Mouse (Mus musculus) frontal cortex, adult 2 months (tissue): ENCODE data around the gene Yif1a. TPM values are rescaled to one million over a fixed set of nuclear protein-coding genes. Genes with fewer than 3 reads are reported as not detected.

Experiments used
- DNase-seq, 2 experiments: peaks; one replicate each; pipeline ENCODE4 v3.0.0; 2022; ENCODE audit warnings: low spot score in 1 of 2; ENCODE audit errors: extremely low spot score in 1 of 2
- polyA plus RNA-seq: library from polyadenylated mRNA; depleted of rRNA; stranded (reverse); fragments of >200 nt; gene quantifications from 2 replicates; pipeline ENCODE4 v1.2.3, GENCODE M21; 2012

Gene Yif1a
- polyA plus RNA-seq, 1 experiment = 45.1 TPM

DNA sequence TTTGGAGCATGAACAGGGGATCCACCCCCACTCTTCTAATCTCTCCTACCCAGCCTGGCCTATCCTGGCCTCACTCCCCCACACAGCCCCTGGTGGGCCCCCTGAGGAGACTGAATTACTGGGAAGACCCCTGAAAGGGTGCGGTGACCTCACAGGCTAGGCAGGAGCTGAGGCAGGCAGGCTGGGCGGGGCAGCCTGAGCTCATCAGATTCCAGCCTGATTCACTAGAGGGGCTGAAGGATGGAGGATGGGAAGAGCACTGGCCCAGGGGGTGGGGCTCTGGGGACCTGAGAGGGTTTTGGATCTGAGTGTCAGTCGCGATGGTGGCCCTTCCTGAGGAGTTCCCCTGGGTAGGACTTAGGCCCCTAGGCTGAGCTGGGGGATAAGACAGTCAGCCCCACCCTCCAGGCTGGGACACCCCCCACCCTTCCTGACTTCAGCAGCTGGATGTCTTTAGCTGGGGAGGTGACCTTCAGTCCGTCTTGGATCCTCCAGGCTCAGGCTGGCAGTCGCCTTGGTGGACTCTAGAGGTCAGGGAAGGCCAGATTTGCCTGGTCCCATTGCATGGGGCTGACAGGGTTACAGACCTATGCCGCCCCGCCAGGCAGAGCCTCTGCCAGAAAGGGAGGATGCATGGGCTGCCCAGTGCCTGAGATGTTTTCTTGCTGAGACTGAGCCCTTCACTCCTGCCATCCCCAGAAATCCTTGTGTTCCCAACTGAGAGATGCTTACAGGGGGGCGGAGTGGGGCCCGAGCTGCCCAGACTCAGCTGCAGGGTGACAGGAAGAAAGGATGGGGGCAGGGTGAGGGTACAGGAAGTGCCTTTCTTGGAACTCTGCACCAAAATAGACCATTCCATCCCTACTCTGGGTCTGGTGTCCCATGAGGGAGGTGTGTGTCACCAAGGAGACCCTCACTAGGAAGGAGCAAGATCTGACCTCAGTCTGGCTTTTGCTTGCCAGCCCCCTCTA, 29.3 kb upstream of the Yif1a start:
- DNase-seq = no peak

DNA sequence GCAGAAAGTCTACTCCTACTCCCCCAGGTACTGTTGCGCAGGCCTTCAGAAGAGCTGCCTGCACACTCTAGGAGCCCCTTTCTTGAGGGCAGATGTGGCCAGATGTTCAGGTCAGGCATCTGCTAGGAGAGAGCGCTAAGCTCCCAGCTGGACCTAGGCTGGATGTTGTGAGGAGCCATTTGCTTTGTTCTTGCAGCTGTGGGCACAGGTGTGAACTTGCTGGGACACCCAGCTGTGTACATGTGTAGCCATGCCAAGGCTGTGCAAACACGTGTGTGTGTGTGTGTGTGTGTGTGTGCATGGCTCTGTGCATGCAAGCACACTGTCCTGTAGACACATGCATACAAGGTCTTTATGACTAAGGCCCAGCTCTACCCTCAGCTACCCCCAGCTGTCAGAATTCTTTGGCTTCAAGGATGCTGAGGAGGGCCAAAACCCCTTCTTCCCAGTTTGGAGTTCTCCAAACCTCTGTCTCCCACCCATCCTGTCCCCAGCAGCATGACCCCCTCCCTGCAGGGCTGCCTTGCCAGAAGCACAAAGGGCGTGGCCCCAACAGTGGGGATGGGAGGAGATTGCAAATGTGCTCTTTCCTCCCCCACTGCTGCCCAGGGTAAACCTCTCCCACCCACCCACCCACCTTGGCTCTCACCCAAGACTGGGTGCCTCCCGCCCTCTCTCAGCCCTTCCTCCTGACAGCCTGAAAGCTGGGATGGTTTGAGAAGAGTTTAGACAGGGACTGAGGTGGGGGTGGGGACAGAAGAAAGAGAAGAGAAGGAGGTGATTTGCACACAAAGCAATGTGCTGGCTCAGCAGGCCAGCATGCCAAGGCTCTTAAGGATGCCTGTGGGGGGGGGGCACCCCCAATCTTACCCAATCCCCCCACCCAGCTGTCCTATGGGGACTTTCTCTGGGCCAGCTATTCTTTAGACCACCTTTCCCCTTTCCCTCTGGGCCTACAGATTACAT, 27.7 kb upstream of the Yif1a start:
- no peak for DNase-seq

DNA sequence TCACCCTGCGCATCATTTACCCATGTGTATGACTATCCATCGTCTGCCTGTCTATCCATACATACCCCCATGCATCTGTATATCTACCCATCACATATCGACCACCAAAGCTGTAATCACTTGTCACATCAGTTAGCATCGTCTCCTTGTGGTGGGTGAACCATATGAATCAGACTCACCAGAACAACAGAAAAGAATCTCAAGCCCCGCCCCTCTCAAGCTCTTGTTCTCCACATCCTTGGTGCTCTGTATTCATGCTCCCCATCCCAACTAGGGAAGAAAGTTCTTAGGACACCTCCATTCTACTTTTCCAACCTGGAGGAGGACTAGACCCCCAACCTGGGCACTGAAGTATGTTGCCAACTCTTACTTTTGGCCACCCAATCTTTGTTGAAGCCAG, 26.3 kb upstream of the Yif1a start:
- DNase-seq = no peak

DNA sequence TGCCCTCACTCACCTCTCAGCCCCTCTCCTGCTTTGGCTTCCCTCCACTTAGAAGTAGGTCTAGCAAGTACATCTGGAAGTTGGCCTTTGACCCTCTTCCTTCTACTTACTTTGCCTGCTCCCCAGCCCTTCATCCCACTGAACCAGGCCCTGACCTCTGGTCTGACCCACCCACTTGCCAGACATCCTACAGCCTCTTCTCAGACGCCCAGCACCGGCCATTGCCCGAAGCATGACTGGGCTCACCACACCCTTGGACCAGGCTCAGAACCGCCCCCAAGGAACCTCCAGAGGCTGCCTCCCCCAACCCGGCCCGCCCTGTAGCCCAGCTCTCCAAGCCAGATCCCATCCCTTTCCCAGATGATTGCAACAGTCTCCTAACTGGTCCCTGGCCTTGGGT, 25.9 kb upstream of the Yif1a start:
- no peak for DNase-seq

DNA sequence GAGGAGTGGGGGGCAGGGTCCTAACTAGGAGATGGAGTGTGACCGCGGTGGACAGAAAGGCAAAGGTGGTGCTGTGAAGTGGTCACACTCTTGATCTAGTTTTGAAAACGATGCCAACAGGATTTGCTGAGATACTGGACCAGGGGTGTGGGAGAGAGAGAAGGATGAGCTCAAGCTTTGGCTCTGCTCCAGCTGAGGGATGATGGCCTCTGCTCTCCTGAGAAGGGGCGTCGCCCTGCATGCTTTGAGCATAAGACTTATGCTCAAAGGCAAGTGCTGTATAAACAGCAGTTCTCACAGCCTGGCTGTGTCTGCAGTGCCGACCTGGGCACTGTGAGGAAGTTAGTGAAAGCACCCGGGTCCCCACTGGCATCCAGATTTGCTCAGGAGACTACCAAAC, 23.2 kb upstream of the Yif1a start:
- no peak for DNase-seq

DNA sequence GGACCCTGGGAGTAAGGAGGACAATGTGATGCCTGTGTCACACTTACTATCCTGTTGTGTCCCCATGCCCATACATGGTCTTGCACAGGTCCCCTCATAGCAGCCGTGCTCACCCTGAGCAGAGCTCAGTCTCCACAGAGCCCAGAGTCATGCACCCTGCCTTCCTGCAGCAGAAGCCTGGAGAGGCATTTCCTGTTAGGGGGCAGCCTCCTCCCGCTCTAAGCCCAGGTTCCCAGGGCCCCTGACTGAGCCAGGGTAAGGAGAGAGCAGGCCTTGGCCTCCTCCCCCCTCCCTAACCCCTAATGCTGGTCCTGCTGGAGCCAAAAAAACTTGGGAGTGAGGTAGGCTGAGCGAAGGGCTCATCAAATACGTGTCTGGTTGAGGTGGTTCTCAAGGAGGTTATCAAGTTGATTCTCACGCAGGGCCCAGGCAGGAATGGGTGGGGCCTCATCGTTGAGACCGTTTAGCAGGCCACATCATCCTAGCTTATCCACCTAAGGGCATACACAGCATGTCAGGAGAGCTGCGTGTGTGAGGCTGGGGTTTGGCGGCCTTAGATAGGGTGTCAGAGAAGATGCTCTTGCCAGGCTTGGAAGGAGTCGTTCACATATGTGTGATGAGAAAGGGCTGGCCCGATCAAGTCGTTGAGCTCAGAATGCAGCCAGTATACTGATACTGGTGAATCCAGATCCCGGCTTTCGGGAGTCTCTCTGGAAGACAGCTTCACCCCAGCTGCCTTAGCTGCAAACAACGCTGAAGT, 21.1 kb upstream of the Yif1a start:
- no peak for DNase-seq

DNA sequence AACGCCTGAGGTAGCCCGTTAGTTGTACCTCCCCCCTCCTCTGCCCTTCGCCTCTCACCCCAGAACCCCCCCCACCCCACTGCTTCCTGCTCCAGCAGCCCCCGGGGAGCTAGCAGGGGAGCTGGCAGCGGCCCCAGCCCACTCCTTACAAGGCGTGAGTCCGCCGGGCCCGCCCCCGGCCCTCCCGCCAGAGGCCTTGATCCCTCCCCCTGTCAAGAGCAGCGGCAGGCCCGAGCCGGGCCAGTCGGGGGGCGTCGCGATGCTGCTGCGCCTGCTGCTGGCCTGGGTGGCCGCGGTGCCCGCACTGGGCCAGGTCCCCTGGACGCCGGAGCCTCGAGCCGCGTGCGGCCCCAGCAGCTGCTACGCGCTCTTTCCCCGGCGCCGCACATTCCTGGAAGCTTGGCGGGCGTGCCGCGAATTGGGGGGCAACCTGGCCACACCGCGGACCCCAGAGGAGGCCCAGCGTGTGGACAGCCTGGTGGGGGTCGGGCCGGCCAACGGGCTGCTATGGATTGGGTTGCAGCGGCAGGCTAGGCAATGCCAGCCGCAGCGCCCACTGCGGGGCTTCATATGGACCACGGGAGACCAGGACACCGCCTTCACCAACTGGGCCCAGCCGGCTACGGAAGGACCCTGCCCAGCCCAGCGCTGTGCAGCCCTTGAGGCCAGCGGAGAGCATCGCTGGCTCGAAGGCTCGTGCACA, 20.3 kb upstream of the Yif1a start, which contains the start of gene Cd248:
TSS of gene Cd248 (plus strand) at position 212 of the 703 bp plus-strand sequence.
- DNase-seq = no peak

DNA sequence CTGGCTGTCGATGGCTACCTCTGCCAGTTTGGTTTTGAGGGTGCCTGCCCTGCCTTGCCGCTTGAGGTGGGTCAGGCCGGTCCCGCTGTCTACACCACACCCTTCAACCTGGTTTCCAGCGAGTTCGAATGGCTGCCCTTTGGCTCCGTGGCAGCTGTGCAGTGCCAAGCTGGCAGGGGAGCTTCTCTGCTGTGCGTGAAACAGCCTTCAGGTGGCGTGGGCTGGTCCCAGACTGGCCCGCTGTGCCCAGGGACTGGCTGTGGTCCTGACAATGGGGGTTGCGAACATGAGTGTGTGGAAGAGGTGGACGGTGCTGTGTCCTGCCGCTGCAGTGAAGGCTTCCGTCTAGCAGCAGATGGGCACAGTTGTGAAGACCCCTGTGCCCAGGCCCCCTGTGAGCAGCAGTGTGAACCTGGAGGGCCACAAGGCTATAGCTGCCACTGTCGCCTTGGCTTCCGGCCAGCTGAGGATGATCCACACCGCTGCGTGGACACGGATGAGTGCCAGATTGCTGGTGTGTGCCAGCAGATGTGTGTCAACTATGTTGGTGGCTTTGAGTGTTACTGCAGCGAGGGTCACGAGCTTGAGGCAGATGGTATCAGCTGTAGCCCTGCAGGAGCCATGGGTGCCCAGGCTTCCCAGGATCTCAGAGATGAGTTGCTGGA, 19.6 kb upstream of the Yif1a start:
- DNase-seq = no peak

DNA sequence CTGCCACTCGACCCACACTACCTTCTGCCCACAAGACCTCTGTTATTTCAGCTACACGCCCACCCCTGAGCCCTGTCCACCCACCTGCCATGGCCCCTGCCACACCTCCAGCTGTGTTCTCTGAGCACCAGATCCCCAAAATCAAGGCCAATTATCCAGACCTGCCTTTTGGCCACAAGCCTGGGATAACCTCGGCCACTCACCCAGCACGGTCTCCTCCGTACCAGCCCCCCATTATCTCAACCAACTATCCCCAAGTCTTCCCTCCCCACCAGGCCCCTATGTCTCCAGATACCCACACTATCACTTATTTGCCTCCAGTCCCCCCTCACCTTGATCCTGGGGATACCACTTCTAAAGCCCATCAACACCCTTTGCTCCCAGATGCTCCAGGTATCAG, 18.9 kb upstream of the Yif1a start:
- no peak for DNase-seq

DNA sequence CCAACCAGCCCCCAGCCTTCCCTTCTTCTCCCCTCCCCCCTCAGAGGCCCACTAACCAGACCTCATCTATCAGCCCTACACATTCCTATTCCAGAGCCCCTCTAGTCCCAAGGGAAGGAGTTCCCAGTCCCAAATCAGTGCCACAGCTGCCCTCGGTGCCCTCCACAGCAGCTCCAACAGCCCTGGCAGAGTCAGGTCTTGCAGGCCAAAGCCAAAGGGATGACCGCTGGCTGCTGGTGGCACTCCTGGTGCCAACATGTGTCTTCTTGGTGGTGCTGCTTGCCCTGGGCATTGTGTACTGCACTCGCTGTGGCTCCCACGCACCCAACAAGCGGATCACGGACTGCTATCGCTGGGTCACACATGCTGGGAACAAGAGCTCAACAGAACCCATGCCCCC, 18.4 kb upstream of the Yif1a start:
- DNase-seq = no peak

DNA sequence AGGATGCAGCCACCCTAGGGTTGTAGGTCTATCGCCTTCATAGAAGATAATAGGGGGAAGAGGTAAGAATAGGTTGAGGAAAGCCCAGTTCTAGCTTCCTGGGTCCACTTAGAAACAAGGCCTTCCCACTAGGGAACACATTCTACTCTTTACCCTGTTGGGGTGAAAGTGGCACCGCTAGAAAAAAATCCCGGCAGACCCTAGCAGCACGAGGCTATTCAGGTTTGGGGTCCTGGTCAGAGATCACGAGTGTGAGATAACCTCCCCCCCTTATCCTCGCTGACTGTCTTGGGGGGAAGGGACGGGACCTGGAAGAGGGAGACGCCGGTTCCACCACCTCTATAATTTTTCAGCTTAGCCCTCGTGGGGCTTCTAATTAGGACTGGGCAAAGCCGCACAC, 17.3 kb upstream of the Yif1a start:
- no peak for DNase-seq

DNA sequence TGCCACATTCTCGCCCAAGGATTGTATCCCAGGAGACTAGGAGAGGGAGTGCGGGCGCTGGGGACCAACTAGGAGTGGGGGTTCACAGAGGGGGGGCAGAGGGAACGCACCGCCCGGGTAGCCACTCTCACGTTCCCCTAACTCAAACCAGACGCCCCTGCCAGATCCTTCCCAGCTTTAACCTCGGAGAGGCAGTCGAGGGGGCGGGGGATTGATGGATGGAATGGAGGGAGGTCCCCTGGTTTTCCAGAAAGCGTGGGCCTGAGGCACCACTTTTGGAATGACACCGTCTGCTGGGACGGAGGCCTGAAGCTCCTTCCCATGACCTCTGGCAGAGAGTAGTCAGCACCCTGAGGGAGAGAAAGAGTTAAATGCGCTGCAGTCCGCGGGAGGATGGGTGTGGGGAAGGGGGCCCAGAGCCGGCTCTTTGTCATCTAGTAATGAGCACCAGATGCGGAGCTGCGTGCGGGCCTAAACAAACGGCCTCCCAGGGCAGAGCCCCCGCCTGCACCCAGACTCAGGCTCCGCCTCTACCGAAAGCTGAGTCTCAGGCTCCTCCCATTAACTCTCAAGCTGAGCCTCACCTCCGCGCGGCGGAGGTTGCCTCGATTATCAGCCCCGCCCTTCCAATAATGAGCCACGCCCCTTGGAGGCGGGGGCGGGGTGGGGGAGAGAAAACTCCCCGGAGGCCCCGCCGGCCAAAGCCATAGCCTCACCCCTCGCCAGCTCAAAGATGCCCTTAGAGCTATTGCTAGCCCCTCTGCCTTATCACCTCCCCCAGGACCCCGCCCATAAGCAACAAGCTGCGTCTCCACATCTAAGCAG, 16.6 kb upstream of the Yif1a start:
- DNase-seq = no peak

DNA sequence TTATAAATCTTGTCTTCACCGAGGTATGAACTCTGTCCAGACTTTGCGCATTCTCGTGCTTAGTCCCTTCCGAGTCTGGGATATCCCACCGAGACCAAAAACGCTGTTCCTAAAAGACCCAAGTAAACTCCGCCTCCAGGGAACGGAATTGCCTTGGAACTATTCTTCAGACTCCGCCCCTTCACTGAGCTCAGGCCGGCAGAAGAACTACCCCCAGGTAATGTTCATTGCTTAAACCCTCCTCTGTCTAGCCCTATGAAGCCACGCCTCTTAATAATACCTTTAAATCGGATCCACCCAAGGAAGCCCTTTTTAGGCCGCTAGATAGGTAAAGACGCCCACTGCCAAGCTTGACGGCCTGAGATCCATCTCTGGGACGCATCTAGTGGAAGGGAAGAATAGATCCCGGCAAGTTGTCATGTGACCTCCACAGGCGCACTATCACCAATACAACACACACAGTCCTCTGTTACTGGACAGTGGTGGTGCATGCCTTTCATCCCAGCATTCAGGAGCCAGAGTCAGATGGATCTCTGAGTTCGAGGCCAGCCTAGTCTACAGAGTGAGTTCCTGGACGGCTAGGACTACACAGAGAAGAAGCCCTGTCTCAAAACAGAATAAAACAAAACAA, 15.8 kb upstream of the Yif1a start:
- DNase-seq = no peak

DNA sequence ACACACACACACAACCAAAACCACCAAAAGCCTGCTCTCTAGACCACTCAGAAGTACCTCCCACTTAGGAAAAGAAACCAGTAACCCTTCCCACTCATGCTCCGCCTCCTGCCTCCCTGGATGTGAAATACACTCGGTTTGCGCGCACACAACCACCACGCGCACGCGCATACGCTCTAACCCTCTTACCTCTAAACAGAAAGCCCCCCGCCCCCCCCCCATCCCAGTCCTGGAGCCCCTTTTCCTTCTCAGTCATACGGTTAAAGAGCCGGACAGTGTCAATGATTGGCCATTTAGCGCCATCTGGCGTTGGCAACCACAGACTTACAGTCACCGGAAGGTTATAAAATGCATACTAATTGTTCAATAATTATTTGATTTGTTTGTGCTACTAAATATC, 15.3 kb upstream of the Yif1a start:
- no peak for DNase-seq

DNA sequence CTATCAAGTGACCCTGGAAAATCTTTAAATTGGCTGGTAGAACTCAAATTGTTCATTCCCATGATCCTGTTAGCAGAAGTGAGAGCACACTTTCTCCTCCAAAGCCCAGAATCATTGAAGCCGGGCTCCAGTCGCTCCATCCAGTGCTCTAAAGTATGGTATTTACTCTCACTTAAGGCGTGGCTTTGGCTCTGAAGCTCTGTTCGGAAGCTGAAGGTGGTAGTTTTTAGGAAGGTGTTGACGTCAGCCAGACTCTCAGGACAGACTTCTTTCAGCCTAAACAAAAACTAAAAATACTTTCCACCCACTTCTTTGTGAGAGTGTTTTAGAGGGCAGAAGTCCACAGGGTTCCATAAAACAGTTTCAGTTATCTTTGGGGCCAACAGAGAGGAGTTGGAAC, 14.8 kb upstream of the Yif1a start:
- no peak for DNase-seq

DNA sequence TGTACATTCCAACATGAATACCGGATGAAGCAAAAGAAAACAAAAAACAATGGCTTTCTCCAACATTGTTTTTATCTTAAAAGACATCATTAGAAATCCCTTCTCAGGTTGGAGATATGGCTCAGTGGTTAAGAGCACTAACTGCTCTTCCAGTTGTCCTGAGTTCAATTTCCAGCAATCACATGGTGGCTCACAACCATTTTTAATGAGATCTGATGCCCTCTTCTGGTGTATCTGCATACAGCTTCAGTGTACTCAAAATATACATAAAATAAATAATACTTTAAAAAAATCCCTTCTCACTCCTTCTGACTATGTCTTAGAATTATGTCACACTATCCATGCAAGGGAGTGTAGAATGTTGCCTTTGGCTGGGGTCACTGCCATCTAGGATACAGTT, 9.1 kb upstream of the Yif1a start:
- no peak for DNase-seq

DNA sequence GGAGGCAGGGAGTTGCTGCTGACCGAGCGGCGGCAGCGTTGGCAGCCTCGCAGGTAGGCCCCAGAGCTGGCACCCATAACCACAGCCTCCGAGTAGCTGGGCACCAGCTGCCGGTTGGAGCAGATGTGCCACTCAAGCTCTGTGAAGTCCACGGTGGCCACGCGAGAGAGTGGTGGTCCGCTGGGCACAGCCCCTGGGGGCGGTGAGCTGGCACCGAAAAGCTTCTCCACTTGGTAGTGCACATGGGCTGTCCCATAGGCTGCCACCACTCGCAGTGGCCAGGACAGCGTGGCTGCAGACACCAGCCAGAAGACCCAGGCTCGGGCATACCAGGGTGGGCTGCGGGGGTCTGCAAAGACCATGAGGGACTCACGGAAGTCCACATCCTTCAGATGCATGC, 6.3 kb upstream of the Yif1a start:
- no peak for DNase-seq

DNA sequence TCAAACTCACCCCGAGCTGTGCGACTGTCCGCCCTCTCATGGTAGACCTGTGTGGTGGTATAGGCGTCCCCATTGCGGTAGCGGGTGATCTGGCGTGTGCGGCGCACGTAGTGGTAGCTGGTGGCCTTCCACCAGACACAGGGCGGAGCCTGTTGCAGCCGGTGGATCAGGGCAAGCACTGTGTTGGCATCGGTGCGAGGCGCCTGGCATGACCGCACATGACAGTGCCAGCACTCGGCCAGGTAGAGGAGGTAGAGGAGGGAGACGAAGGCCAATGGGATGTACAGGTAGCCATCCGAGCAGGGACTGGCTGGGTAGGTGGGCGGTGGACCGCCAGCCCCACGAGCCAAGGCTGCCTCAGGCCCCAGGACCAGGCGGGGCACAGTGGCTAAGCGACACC, 5.7 kb upstream of the Yif1a start:
- DNase-seq = no peak
